Mouse (Mus musculus) lung, adult 2 months (tissue): Measurements from ENCODE around the gene M1ap. TPM values are rescaled to one million over a fixed set of nuclear protein-coding genes. Genes with fewer than 3 reads are reported as not detected.

ENCODE experiments used
- DNase-seq: peaks from one replicate; pipeline ENCODE4 v3.0.0; 2022
- H3K4me1 ChIP-seq: fragments of 200-500 bp; 2 replicates; pipeline ENCODE4 v1.6.1; 2011; ENCODE audit warnings: low read length; ENCODE audit not compliant: control insufficient read depth, insufficient read depth
- H3K4me3 ChIP-seq: fragments of 200-500 bp; replicated peaks from 2 replicates; pipeline ENCODE3; 2011; ENCODE audit warnings: low read depth, mild to moderate bottlenecking, control low read depth, low read length; ENCODE audit errors: extremely low read depth
- CTCF ChIP-seq: fragments of 200-500 bp; IDR thresholded peaks from 2 replicates; pipeline ENCODE4 v1.5.1; 2011; ENCODE audit warnings: mild to moderate bottlenecking, low read length, control low read depth; ENCODE audit not compliant: insufficient read depth
- POLR2A ChIP-seq: fragments of 200-500 bp; IDR thresholded peaks from 2 replicates; pipeline ENCODE4 v1.6.1; 2011; ENCODE audit warnings: low read depth, mild to moderate bottlenecking, control low read depth, low read length, borderline replicate concordance; ENCODE audit errors: extremely low read depth
- WGBS: fragments of 180-500 bp; shearing (Covaris S2); methylation state at CpG from one replicate; pipeline ENCODE4 v1.1.7; 2018; 5-methylcytosine and 5-hydroxymethylcytosine counted together
- polyA plus RNA-seq: library from polyadenylated mRNA; depleted of rRNA; stranded (reverse); fragments of >200 nt; gene quantifications from 2 replicates; pipeline ENCODE4 v1.2.3, GENCODE M21; 2012

Gene M1ap
- polyA plus RNA-seq, 1 experiment = 3.5 TPM

DNA sequence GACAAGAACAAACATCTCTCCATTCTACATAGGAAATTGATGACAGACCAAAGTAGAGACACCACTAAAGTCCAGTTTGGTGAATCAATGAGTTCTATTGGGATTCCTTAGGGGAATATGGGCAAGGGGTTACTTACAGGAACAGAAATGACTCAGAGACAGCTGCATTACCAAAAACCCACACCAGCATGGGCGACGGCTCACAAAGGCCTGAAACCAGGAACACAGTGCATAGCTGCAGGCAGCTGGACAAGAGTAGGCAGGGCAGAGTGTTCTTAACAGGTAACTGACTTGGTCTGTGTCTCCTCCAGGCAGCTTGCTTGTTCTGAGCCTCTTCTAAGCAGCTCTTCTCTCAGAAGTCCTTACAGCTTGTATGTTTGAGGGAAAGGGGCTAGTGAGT is 69.0 kb downstream of the M1ap start:
- DNase-seq = no peak
- Histone ChIP-seq H3K4me1 (peaks cover 15% of the 10 kb centered on the region), H3K4me3 (no peak overlapping the region)
- TF ChIP-seq POLR2A (no peak), CTCF (no peak)
- WGBS = 90% methylated on average over 2 of the region's 2 CpGs

DNA sequence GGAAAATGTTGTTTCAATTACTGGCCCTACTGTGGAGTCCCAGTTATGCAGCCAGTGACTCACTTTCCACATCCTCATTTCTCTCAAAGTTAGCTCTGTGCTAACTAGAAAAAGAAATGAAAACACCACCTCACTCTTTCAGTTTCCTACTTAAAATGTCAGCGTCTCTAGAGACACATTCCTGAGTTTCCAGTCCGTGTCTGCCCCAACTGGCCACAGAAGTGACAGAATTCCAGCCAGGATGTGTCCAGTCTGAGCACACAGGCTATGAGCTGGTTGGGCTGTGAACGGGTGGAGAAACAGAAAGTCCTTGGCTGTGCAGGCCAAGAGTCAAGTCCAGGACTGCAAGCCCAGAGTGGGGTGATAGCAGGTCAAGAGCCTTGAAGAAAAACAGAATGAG is 70.5 kb downstream of the M1ap start:
- no peak for DNase-seq
- no peak for TF ChIP-seq CTCF
- TF ChIP-seq POLR2A = no peak
- 35% methylated on average over 3 of the region's 3 CpGs for WGBS
- Histone ChIP-seq H3K4me3 (no peak overlapping the region), H3K4me1 (peaks cover 15% of the 10 kb centered on the region)

GRCm38 (mm10) chr6:83019044-83019443 is 72.3 kb downstream of the M1ap start:
- no peak overlapping the region for H3K4me3 ChIP-seq
- no peak for DNase-seq
- WGBS = 66% methylated on average over 3 of the region's 3 CpGs
- no peak for TF ChIP-seq POLR2A
- TF ChIP-seq CTCF = no peak
- peaks cover 10% of the 10 kb centered on the region for H3K4me1 ChIP-seq

DNA sequence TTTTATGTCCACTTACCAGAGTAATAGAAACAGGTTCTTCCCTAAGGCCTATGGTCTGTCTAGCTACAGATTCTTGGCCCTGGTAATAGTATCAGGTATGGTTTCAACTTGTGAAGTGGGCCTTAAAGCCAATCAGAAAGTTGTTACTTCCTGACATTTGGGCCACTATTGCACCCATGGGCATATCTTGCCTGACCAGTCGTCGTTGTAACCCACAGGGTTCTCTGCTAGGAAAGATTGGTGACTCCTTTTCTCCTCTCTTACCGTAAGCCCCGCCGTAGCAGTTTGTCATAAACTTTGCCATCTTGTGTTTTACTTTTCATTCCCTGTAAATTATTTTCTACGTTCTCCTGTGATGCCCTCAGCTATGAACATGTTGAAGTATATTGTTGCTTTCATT is 73.4 kb downstream of the M1ap start:
- H3K4me1 ChIP-seq = peaks cover 6% of the 10 kb centered on the region
- 89% methylated on average over 6 of the region's 6 CpGs for WGBS
- no peak for TF ChIP-seq CTCF
- TF ChIP-seq POLR2A = no peak
- no peak overlapping the region for H3K4me3 ChIP-seq
- DNase-seq = no peak

- peaks cover 5% of the 10 kb centered on the region; the same call in 1 of the 2 replicates for H3K4me1 ChIP-seq
- no peak for DNase-seq
- 68% methylated on average over 4 of the region's 4 CpGs for WGBS
- H3K4me3 ChIP-seq = no peak overlapping the region
- TF ChIP-seq POLR2A = no peak
- no peak for TF ChIP-seq CTCF
Measured at GRCm38 (mm10) chr6:83020836-83021593, 74.3 kb downstream of the M1ap start.

DNA sequence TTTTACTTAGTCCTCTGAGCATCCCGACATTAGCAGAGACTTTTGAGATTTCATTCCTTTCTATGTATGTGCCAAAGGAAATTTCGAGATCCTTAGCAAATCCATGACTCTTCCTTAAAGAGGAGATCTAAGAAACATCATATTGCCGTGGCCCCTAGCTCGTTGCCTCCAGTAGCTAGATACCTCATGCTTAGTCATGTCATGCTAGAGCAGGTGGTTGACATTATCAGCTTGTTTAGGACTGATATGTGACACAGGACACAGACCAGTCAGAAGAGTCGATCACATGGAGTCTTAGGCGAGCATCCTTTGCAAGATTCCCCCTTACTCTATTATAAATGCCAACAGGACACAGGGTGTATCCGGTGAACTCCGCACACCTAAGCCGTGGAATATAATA is 76.3 kb downstream of the M1ap start:
- H3K4me1 ChIP-seq = no peaks in the 10 kb centered on the region; the same call in 1 of the 2 replicates
- H3K4me3 ChIP-seq = no peak overlapping the region
- no peak for DNase-seq
- TF ChIP-seq POLR2A (no peak), CTCF (no peak)
- 87% methylated on average over 9 of the region's 9 CpGs for WGBS

DNA sequence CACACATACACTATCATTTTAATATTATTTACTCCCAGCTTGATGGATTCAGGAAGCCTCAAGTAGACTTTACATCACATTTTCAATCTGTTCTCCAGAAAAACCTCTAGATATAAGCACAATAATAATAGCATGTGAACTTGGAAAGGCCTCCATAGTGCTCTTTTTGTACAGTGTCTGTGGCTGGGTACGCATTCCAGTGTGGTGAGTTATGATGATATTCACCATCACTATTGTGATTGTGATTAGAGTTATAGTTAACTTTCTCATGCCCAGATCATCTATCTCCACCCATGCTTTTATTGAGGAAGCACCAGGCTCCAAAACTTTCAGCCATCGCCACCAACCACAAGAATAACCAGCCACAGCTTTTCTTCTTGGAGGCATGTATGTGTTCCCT is 77.1 kb downstream of the M1ap start:
- H3K4me3 ChIP-seq = no peak overlapping the region
- TF ChIP-seq CTCF (no peak), POLR2A (no peak)
- H3K4me1 ChIP-seq = no peaks in the 10 kb centered on the region; the same call in 1 of the 2 replicates
- 91% methylated on average over 2 of the region's 2 CpGs for WGBS
- DNase-seq = no peak

DNA sequence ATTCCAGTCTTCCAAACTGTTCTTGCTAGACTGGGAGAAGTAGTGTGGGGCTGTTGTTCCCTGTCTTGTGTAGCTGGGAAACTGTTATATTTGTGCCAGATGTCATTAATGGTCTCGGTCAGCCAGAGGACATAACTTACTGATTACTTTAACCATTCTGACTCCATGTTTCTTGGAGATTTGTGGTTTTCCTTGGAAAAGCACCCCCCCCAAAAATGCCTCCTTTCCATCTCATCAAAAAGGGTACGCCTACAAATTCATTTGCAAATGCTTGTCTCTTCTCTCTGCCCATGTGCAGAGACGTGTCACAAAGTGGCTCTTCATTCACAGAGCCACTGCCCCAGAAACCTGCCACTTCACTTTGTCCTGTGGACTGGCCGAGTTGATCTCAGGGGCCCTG is 77.7 kb downstream of the M1ap start:
- WGBS = 57% methylated on average over 4 of the region's 4 CpGs
- TF ChIP-seq POLR2A (no peak), CTCF (no peak)
- Histone ChIP-seq H3K4me1 (no peaks in the 10 kb centered on the region; the same call in 1 of the 2 replicates), H3K4me3 (no peak overlapping the region)
- DNase-seq = no peak

GRCm38 (mm10) chr6:83025221-83025620 is 78.5 kb downstream of the M1ap start:
- 100% methylated on average over 1 of the region's 4 CpGs for WGBS
- DNase-seq = no peak
- no peak for TF ChIP-seq POLR2A
- no peak for TF ChIP-seq CTCF
- Histone ChIP-seq H3K4me3 (no peak overlapping the region), H3K4me1 (no peaks in the 10 kb centered on the region; the same call in 1 of the 2 replicates)

GRCm38 (mm10) chr6:83027293-83027692 is 80.6 kb downstream of the M1ap start:
- H3K4me1 ChIP-seq = no peaks in the 10 kb centered on the region; the same call in 1 of the 2 replicates
- TF ChIP-seq POLR2A (no peak), CTCF (no peak)
- H3K4me3 ChIP-seq = no peak overlapping the region
- no peak for DNase-seq
- 83% methylated on average over 8 of the region's 8 CpGs for WGBS
